ENCODE assay signal across 18 mouse cellular contexts in the genomic region with DNA sequence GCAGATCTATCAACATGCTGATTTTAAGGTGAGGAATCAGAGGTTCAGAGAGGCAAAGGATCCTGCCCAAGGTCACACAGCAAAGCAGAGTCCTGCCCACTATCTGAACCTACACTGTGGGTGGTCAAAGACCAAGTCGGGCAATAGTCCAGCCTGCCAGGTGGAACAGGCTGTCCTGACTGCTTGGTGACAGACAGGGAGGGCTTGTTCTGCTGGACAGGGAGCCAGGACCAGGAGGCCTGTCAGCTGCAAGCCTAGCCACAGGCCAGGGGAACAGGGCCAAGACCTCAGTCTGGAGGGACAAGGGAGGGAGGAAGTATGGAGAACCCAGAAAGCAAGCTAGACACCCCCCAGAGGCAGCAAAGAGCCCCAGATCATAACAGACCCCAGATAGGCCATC. TPM values are rescaled to one million over a fixed set of nuclear protein-coding genes. Genes with fewer than 3 reads are reported as not detected.
DNase-seq lines count a peak whose midpoint lies in the region; ATAC-seq and TF ChIP-seq lines count a peak whose summit lies in the region.
"Had no signal": no experiment of that assay in that cellular context is flagged by ENCODE, and none has a peak within 500 bp of the region (broad histone marks: within the 10 kb centered on the region; RNA-seq: fewer than 3 reads in every experiment).

No protein-coding gene starts in this region.

- H3K4me2 ChIP-seq in heart, embryonic 12.5 days: no peak overlapping the region
- no peak overlapping the region for H3K4me2 ChIP-seq in midbrain, postnatal 0 days (ENCODE audit: low read depth, low read length, poor library complexity, severe bottlenecking)
- H3K4me2 ChIP-seq in midbrain, embryonic 16.5 days (ENCODE audit: low read length): no peak overlapping the region
- H3K4me2 ChIP-seq: embryonic facial prominence, embryonic 13.5 days; liver, embryonic 11.5 days; midbrain, embryonic 11.5 days had no signal

- WGBS in heart, embryonic 12.5 days: 40% methylated on average over 1 of the region's 1 CpGs
- WGBS in midbrain, postnatal 0 days: 52% methylated on average over 1 of the region's 1 CpGs
- WGBS in midbrain, embryonic 16.5 days: 56% methylated on average over 1 of the region's 1 CpGs

- no peak for TF ChIP-seq CTCF in midbrain, postnatal 0 days (IDR thresholded peaks at IDR 0.05)

- no peaks in the 10 kb centered on the region for H3K9me3 ChIP-seq in heart, embryonic 12.5 days (replicated peaks)
- H3K9me3 ChIP-seq in midbrain, postnatal 0 days (ENCODE audit: low read length): no peaks in the 10 kb centered on the region
- H3K9me3 ChIP-seq in midbrain, embryonic 16.5 days (replicated peaks; ENCODE audit: control insufficient read depth, low read length, poor library complexity, severe bottlenecking): no peaks in the 10 kb centered on the region
- H3K9me3 ChIP-seq: embryonic facial prominence, embryonic 13.5 days had no signal

- peak; percentile 14 for DNase-seq in heart, postnatal 4 days
- DNase-seq in midbrain, postnatal 0 days (ENCODE audit: low spot score): peak; percentile 35
- peak; percentile 92 to 96 for DNase-seq in cerebellum, postnatal 10 days
- DNase-seq in embryo, embryonic 10.5 days (ENCODE audit: low spot score): no peak
- no peak for DNase-seq in spleen, adult 12 weeks (ENCODE audit: low spot score)
- DNase-seq: adrenal gland, postnatal 25 days; heart, postnatal 14 days; kidney, adult 11 months; right cerebral cortex, postnatal 14 days had no signal

- no peaks in the 10 kb centered on the region for H3K4me1 ChIP-seq in heart, embryonic 12.5 days (replicated peaks)
- no peaks in the 10 kb centered on the region for H3K4me1 ChIP-seq in midbrain, postnatal 0 days (ENCODE audit: insufficient read depth, low read length)
- H3K4me1 ChIP-seq in midbrain, embryonic 16.5 days (ENCODE audit: control insufficient read depth, insufficient read depth, low read length): peaks cover 7% of the 10 kb centered on the region

- H3K27ac ChIP-seq in heart, embryonic 12.5 days (ENCODE audit: poor library complexity, severe bottlenecking): no peak overlapping the region
- H3K27ac ChIP-seq in midbrain, postnatal 0 days (ENCODE audit: low read depth, low read length): no peak overlapping the region
- no peak overlapping the region for H3K27ac ChIP-seq in midbrain, embryonic 16.5 days (ENCODE audit: low read length)
- H3K27ac ChIP-seq: embryonic facial prominence, embryonic 13.5 days had no signal

- no peak for ATAC-seq in heart, embryonic 12.5 days (ENCODE audit: insufficient number of reproducible peaks, low FRiP score)
- no peak for ATAC-seq in midbrain, postnatal 0 days (ENCODE audit: low FRiP score)
- no peak for ATAC-seq in midbrain, embryonic 16.5 days
- ATAC-seq: CD4-positive, CD25-positive, alpha-beta regulatory T cell, adult 4 months; lung, postnatal 0 days had no signal

- no peaks in the 10 kb centered on the region for H3K36me3 ChIP-seq in heart, embryonic 12.5 days
- H3K36me3 ChIP-seq in midbrain, postnatal 0 days (ENCODE audit: insufficient read depth, low read length): no peaks in the 10 kb centered on the region
- no peaks in the 10 kb centered on the region for H3K36me3 ChIP-seq in midbrain, embryonic 16.5 days (ENCODE audit: control insufficient read depth, insufficient read depth, low read length)
- H3K36me3 ChIP-seq: embryonic facial prominence, embryonic 13.5 days had no signal

- H3K4me3 ChIP-seq in heart, embryonic 12.5 days: no peak overlapping the region
- no peak overlapping the region for H3K4me3 ChIP-seq in midbrain, postnatal 0 days (ENCODE audit: low read depth, low read length)
- no peak overlapping the region for H3K4me3 ChIP-seq in midbrain, embryonic 16.5 days (ENCODE audit: low read depth, low read length)
- H3K4me3 ChIP-seq: embryonic facial prominence, embryonic 13.5 days had no signal

- H3K27me3 ChIP-seq in heart, embryonic 12.5 days (replicated peaks): peaks cover 81% of the 10 kb centered on the region
- H3K27me3 ChIP-seq in midbrain, postnatal 0 days (ENCODE audit: insufficient read depth, low read length): no peaks in the 10 kb centered on the region
- H3K27me3 ChIP-seq in midbrain, embryonic 16.5 days (ENCODE audit: control insufficient read depth, insufficient read depth, low read depth, low read length): no peaks in the 10 kb centered on the region

- no peak overlapping the region for H3K9ac ChIP-seq in heart, embryonic 12.5 days
- H3K9ac ChIP-seq in midbrain, postnatal 0 days (replicated peaks; ENCODE audit: low read length, poor library complexity, severe bottlenecking): no peak overlapping the region
- H3K9ac ChIP-seq in midbrain, embryonic 16.5 days (ENCODE audit: low read depth, low read length): no peak overlapping the region
- H3K9ac ChIP-seq: embryonic facial prominence, embryonic 13.5 days had no signal

RNA-seq across cellular contexts. Expression of a gene that starts 25.9 kb away (rescaled TPM):
- not detected for total RNA-seq in heart, postnatal 4 days (2021)
- polyA plus RNA-seq in heart, embryonic 12.5 days (2016; fragmentation: Nextera tagmentation; extraction: Ambion mirVana): 0.08 TPM in 1 of 2 replicates, not detected in the other
- total RNA-seq in midbrain, postnatal 0 days (2014; rRNA removed): 6.7 and 10.8 TPM in 2 replicates
- polyA plus RNA-seq in midbrain, postnatal 0 days (2015; fragmentation: Nextera tagmentation; extraction: Ambion mirVana): 2.2 and 2.3 TPM in 2 replicates
- 5.8 and 7.7 TPM in 2 replicates for polyA plus RNA-seq in midbrain, embryonic 16.5 days (2015; fragmentation: Nextera tagmentation; extraction: Ambion mirVana)
- total RNA-seq: heart, adult 8-10 months; heart, postnatal 14 days had no signal
- polyA plus RNA-seq: CD4-positive, CD25-positive, alpha-beta regulatory T cell, adult 4 months; large intestine, adult 2 months; liver, embryonic 11.5 days; lung, postnatal 0 days had no signal

RNA-seq across cellular contexts. Expression of a gene that starts 49.9 kb away (rescaled TPM):
- 1 to 10 TPM; 9.0 TPM for total RNA-seq in heart, postnatal 4 days (2021)
- polyA plus RNA-seq in heart, embryonic 12.5 days (2016; fragmentation: Nextera tagmentation; extraction: Ambion mirVana): 9.4 and 9.6 TPM in 2 replicates
- total RNA-seq in midbrain, postnatal 0 days (2014; rRNA removed): 24.5 and 46.1 TPM in 2 replicates
- polyA plus RNA-seq in midbrain, postnatal 0 days (2015; fragmentation: Nextera tagmentation; extraction: Ambion mirVana): 24.8 and 29.5 TPM in 2 replicates
- 21.8 and 25.4 TPM in 2 replicates for polyA plus RNA-seq in midbrain, embryonic 16.5 days (2015; fragmentation: Nextera tagmentation; extraction: Ambion mirVana)

RNA-seq across cellular contexts. Expression of a gene that starts 59.1 kb away (rescaled TPM):
- 1 to 10 TPM; 1.4 to 1.5 TPM for total RNA-seq in heart, postnatal 4 days (2021)
- 0.34 and 0.45 TPM in 2 replicates for polyA plus RNA-seq in heart, embryonic 12.5 days (2016; fragmentation: Nextera tagmentation; extraction: Ambion mirVana)
- total RNA-seq in midbrain, postnatal 0 days (2014; rRNA removed): 2.6 and 3.5 TPM in 2 replicates
- 2.2 and 2.6 TPM in 2 replicates for polyA plus RNA-seq in midbrain, postnatal 0 days (2015; fragmentation: Nextera tagmentation; extraction: Ambion mirVana)
- polyA plus RNA-seq in midbrain, embryonic 16.5 days (2015; fragmentation: Nextera tagmentation; extraction: Ambion mirVana): 1.0 and 1.4 TPM in 2 replicates

Comparison
In these comparisons a context has a peak if more than half of its experiments do, and no peak if none do; other contexts are left out.
1. DNase-seq: peak in heart, postnatal 4 days (single experiment), midbrain, postnatal 0 days (single experiment) and cerebellum, postnatal 10 days (2 of 2); none in embryo, embryonic 10.5 days (single experiment) and spleen, adult 12 weeks (single experiment).